Mouse (Mus musculus) ovary, postnatal 36 days (tissue): ENCODE data around the gene Mul1.

Source experiments
- DNase-seq: peaks from one replicate; pipeline ENCODE4 v3.0.0; 2022; ENCODE audit warnings: low spot score, mixed read lengths

The Mul1 gene

GRCm38 (mm10) chr4:138461471-138461870 is 27.0 kb downstream of the Mul1 start:
- DNase-seq: no peak

GRCm38 (mm10) chr4:138462971-138463831 is 28.7 kb downstream of the Mul1 start:
- DNase-seq: no peak

- DNase-seq: peak; percentile 71
Measured at GRCm38 (mm10) chr4:138463832-138464487, 29.5 kb downstream of the Mul1 start.

- DNase-seq: peak; percentile 81
Measured at GRCm38 (mm10) chr4:138464667-138465353, 30.3 kb downstream of the Mul1 start.

GRCm38 (mm10) chr4:138465446-138465845 is 31.0 kb downstream of the Mul1 start:
- no peak for DNase-seq

- no peak for DNase-seq
Measured at GRCm38 (mm10) chr4:138466690-138467089, 32.2 kb downstream of the Mul1 start.

- no peak for DNase-seq
Measured at GRCm38 (mm10) chr4:138467451-138467850, 33.0 kb downstream of the Mul1 start.

GRCm38 (mm10) chr4:138469080-138469479 is 34.6 kb downstream of the Mul1 start:
- DNase-seq: no peak

GRCm38 (mm10) chr4:138471241-138471640 is 36.8 kb downstream of the Mul1 start:
- DNase-seq: no peak

GRCm38 (mm10) chr4:138479595-138479994 is 45.1 kb downstream of the Mul1 start:
- DNase-seq: no peak

- DNase-seq: no peak
Measured at GRCm38 (mm10) chr4:138480962-138481361, 46.5 kb downstream of the Mul1 start.

GRCm38 (mm10) chr4:138482721-138483120 is 48.2 kb downstream of the Mul1 start:
- DNase-seq: no peak

GRCm38 (mm10) chr4:138488241-138488640 is 53.8 kb downstream of the Mul1 start:
- no peak for DNase-seq

GRCm38 (mm10) chr4:138491088-138491487 is 56.6 kb downstream of the Mul1 start:
- DNase-seq: no peak
